Mouse (Mus musculus) ES-E14 (cell line): Measurements from ENCODE around the gene Lbx2.

Experiments
- CHD2 ChIP-seq: IDR thresholded peaks from 2 replicates; pipeline ENCODE4 v1.6.1; 2014; ENCODE audit warnings: mild to moderate bottlenecking, low read depth, low read length, inconsistent platforms
- MAFK ChIP-seq: IDR thresholded peaks from 2 replicates; pipeline ENCODE4 v1.6.1; 2014; ENCODE audit warnings: mild to moderate bottlenecking, low read depth, low read length, inconsistent platforms; ENCODE audit not compliant: insufficient read depth
- ZC3H11A ChIP-seq: IDR thresholded peaks from 2 replicates; pipeline ENCODE4 v1.6.1; 2012; ENCODE audit warnings: low read depth, mild to moderate bottlenecking, inconsistent platforms, low read length, borderline replicate concordance
- ZNF384 ChIP-seq: IDR thresholded peaks from 2 replicates; pipeline ENCODE4 v1.6.1; 2012; ENCODE audit warnings: low read depth, low read length, inconsistent platforms

DNA sequence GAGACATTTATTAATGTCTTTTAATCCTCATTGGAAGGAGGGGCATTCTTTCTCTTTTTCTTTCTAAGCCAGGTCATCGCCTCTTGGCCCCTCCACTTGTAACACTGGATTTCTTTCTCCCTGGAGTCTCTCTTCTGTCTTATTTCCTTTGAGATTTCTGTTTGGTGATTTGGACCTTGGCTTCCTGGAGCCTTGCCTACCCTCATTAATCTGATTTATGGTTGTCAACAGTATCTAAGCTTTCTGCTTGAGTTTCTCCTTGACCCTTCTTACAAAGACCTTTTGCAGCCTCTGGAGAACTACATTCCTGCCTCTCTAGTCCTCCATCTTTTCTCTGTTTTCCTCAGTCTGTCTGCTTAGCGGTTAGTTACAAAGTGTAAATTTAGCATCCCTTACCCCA, 12.2 kb downstream of the Lbx2 start:
- no peak for TF ChIP-seq ZNF384
- TF ChIP-seq ZC3H11A = no peak
- TF ChIP-seq MAFK = no peak
- no peak for TF ChIP-seq CHD2
